Mouse (Mus musculus): ENCODE measurements around the gene Col4a2. TPM values are rescaled to one million over a fixed set of nuclear protein-coding genes. Genes with fewer than 3 reads are reported as not detected.
A peak's percentile ranks its signal among the peaks of the same experiment; 100 is the strongest.

Col4a2 gene
- polyA plus RNA-seq, 1 experiment from 2014 or later: 33.8 TPM

DNA sequence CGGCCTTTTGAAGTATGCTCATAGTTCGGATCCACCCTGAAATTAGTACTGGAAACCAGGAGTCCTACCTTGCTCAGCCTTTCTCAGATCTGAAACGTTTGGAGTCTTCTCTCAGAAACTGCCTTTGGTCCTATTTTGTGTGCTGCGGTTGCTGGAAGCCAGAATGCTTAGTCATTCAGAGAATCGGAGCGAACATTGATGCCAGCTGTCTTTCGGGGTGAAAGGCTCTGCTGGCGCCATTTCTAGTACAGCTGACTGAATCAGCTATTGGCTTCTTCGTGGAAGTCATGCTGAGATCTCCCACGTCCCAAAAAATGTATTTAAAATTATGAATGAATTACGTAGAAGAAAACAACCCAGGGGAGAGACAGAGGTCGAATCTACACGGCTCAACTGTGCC lies 105.2 kb downstream of the Col4a2 start:
- Histone ChIP-seq H3K4me2 (ENCODE audit: low read length) (no peak overlapping the region), H3K4me3 (ENCODE audit: low read depth, low read length) (no peak overlapping the region), H3K27ac (ENCODE audit: low read length) (no peak overlapping the region), H3K9me3 (replicated peaks; ENCODE audit: control insufficient read depth, low read length, poor library complexity, severe bottlenecking) (no peaks in the 10 kb centered on the region), H3K36me3 (ENCODE audit: control insufficient read depth, insufficient read depth, low read length) (no peaks in the 10 kb centered on the region), H3K27me3 (ENCODE audit: control insufficient read depth, insufficient read depth, low read depth, low read length) (no peaks in the 10 kb centered on the region), H3K4me1 (ENCODE audit: control insufficient read depth, insufficient read depth, low read length) (peaks cover 20% of the 10 kb centered on the region), H3K9ac (ENCODE audit: low read depth, low read length) (no peak overlapping the region)
- 52% methylated on average over 13 of the region's 13 CpGs for WGBS
- ATAC-seq: no peak

GRCm38 (mm10) chr8:11419232-11419631 lies 106.6 kb downstream of the Col4a2 start:
- H3K36me3 ChIP-seq (ENCODE audit: control insufficient read depth, insufficient read depth, low read length): no peaks in the 10 kb centered on the region
- ATAC-seq: peak; percentile 70
- H3K4me3 ChIP-seq (ENCODE audit: low read depth, low read length): no peak overlapping the region
- H3K27ac ChIP-seq (ENCODE audit: low read length): peak overlapping the region; percentile 44; the same call in 1 of the 2 replicates
- WGBS: 36% methylated on average over 6 of the region's 6 CpGs
- H3K4me1 ChIP-seq (ENCODE audit: control insufficient read depth, insufficient read depth, low read length): peaks cover 14% of the 10 kb centered on the region
- peak overlapping the region; percentile 15; the same call in 1 of the 2 replicates for H3K4me2 ChIP-seq (ENCODE audit: low read length)
- no peak overlapping the region for H3K9ac ChIP-seq (ENCODE audit: low read depth, low read length)
- H3K9me3 ChIP-seq (replicated peaks; ENCODE audit: control insufficient read depth, low read length, poor library complexity, severe bottlenecking): no peaks in the 10 kb centered on the region
- no peaks in the 10 kb centered on the region for H3K27me3 ChIP-seq (ENCODE audit: control insufficient read depth, insufficient read depth, low read depth, low read length)

DNA sequence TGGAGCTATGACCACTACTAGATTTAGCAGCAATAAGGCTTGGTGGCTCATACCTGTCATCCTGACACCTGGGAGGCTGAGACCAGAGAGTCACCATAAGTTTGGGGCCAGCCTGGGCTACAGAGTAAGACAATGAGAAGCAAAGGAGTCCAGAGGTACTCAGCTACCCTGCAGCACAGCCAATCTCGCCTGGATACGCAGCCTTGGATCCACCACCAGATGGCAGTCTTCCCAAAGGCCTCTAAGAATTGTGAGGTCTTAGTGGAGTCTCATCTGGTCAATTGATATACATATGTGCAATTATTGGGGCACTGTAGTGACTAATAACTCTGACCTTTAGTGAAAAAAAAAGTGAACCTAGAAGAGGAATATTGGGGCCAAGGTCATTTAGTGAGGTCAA lies 107.0 kb downstream of the Col4a2 start:
- peaks cover 10% of the 10 kb centered on the region for H3K4me1 ChIP-seq (ENCODE audit: control insufficient read depth, insufficient read depth, low read length)
- no peak overlapping the region for H3K4me3 ChIP-seq (ENCODE audit: low read depth, low read length)
- no peak overlapping the region for H3K9ac ChIP-seq (ENCODE audit: low read depth, low read length)
- 19% methylated on average over 2 of the region's 2 CpGs for WGBS
- no peaks in the 10 kb centered on the region for H3K9me3 ChIP-seq (replicated peaks; ENCODE audit: control insufficient read depth, low read length, poor library complexity, severe bottlenecking)
- H3K36me3 ChIP-seq (ENCODE audit: control insufficient read depth, insufficient read depth, low read length): no peaks in the 10 kb centered on the region
- ATAC-seq: peak; percentile 38
- no peaks in the 10 kb centered on the region for H3K27me3 ChIP-seq (ENCODE audit: control insufficient read depth, insufficient read depth, low read depth, low read length)
- no peak overlapping the region for H3K4me2 ChIP-seq (ENCODE audit: low read length)
- H3K27ac ChIP-seq (ENCODE audit: low read length): no peak overlapping the region

- no peak overlapping the region for H3K4me2 ChIP-seq (ENCODE audit: low read length)
- WGBS: 43% methylated on average over 14 of the region's 14 CpGs
- H3K27me3 ChIP-seq (ENCODE audit: control insufficient read depth, insufficient read depth, low read depth, low read length): no peaks in the 10 kb centered on the region
- H3K9me3 ChIP-seq (replicated peaks; ENCODE audit: control insufficient read depth, low read length, poor library complexity, severe bottlenecking): no peaks in the 10 kb centered on the region
- H3K9ac ChIP-seq (ENCODE audit: low read depth, low read length): no peak overlapping the region
- no peak overlapping the region for H3K4me3 ChIP-seq (ENCODE audit: low read depth, low read length)
- no peaks in the 10 kb centered on the region for H3K36me3 ChIP-seq (ENCODE audit: control insufficient read depth, insufficient read depth, low read length)
- H3K27ac ChIP-seq (ENCODE audit: low read length): no peak overlapping the region
- no peak for ATAC-seq
- peaks cover 3% of the 10 kb centered on the region for H3K4me1 ChIP-seq (ENCODE audit: control insufficient read depth, insufficient read depth, low read length)
These were observed 108.5 kb downstream of the Col4a2 start for GRCm38 (mm10) chr8:11421105-11421504.

GRCm38 (mm10) chr8:11421968-11422367 lies 109.4 kb downstream of the Col4a2 start:
- 87% methylated on average over 6 of the region's 6 CpGs for WGBS
- H3K27me3 ChIP-seq (ENCODE audit: control insufficient read depth, insufficient read depth, low read depth, low read length): no peaks in the 10 kb centered on the region
- H3K4me3 ChIP-seq (ENCODE audit: low read depth, low read length): no peak overlapping the region
- H3K9ac ChIP-seq (ENCODE audit: low read depth, low read length): no peak overlapping the region
- ATAC-seq: no peak
- H3K9me3 ChIP-seq (replicated peaks; ENCODE audit: control insufficient read depth, low read length, poor library complexity, severe bottlenecking): no peaks in the 10 kb centered on the region
- no peaks in the 10 kb centered on the region for H3K36me3 ChIP-seq (ENCODE audit: control insufficient read depth, insufficient read depth, low read length)
- peaks cover 3% of the 10 kb centered on the region for H3K4me1 ChIP-seq (ENCODE audit: control insufficient read depth, insufficient read depth, low read length)
- H3K27ac ChIP-seq (ENCODE audit: low read length): no peak overlapping the region
- H3K4me2 ChIP-seq (ENCODE audit: low read length): no peak overlapping the region

DNA sequence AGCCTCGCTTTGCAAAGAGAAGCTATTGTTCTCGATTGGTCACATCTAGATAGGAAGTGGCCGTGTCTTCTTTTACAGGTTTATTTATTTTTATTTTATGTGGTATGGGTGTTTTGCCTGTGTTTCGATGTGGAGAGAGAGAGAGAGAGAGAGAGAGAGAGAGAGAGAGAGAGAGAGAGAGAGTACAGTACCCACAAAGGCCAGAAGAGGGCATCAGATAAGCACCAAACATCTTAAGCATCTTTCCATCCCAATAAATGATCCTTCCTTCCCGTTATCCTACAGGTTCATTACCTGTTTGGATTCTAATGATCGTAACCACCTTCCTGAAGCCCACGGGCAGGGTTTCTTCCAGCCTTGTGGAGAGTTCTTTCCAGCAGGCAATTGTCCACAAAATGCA lies 110.5 kb downstream of the Col4a2 start:
- Histone ChIP-seq H3K27ac (ENCODE audit: low read length) (no peak overlapping the region), H3K4me2 (ENCODE audit: low read length) (no peak overlapping the region), H3K36me3 (ENCODE audit: control insufficient read depth, insufficient read depth, low read length) (no peaks in the 10 kb centered on the region), H3K4me3 (ENCODE audit: low read depth, low read length) (no peak overlapping the region), H3K9ac (ENCODE audit: low read depth, low read length) (no peak overlapping the region), H3K27me3 (ENCODE audit: control insufficient read depth, insufficient read depth, low read depth, low read length) (no peaks in the 10 kb centered on the region), H3K4me1 (ENCODE audit: control insufficient read depth, insufficient read depth, low read length) (peaks cover 3% of the 10 kb centered on the region), H3K9me3 (replicated peaks; ENCODE audit: control insufficient read depth, low read length, poor library complexity, severe bottlenecking) (no peaks in the 10 kb centered on the region)
- no peak for ATAC-seq
- 60% methylated on average over 7 of the region's 7 CpGs for WGBS

- Histone ChIP-seq H3K4me1 (ENCODE audit: control insufficient read depth, insufficient read depth, low read length) (no peaks in the 10 kb centered on the region), H3K27me3 (ENCODE audit: control insufficient read depth, insufficient read depth, low read depth, low read length) (no peaks in the 10 kb centered on the region), H3K9me3 (replicated peaks; ENCODE audit: control insufficient read depth, low read length, poor library complexity, severe bottlenecking) (no peaks in the 10 kb centered on the region), H3K27ac (ENCODE audit: low read length) (no peak overlapping the region), H3K4me3 (ENCODE audit: low read depth, low read length) (no peak overlapping the region), H3K4me2 (ENCODE audit: low read length) (no peak overlapping the region), H3K36me3 (ENCODE audit: control insufficient read depth, insufficient read depth, low read length) (no peaks in the 10 kb centered on the region), H3K9ac (ENCODE audit: low read depth, low read length) (no peak overlapping the region)
- WGBS: 53% methylated on average over 5 of the region's 5 CpGs
- no peak for ATAC-seq
These were observed 118.1 kb downstream of the Col4a2 start for GRCm38 (mm10) chr8:11430688-11431087.

DNA sequence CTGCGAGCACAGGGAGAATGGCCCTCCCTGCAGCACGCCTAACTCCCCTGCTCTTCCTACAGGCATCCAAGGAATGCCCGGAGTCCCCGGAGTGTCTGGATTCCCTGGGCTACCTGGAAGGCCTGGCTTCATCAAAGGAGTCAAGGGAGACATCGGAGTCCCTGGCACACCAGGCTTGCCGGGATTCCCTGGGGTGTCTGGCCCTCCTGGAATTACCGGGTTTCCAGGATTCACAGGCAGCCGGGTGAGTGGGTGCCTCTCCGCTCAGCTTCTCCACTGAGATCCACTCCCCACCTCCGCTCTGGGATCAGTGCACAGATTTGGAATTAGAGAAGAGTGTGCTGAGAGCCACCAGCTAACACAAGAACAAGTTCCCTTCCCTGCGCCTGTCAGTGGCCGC lies 125.3 kb downstream of the Col4a2 start:
- 61% methylated on average over 12 of the region's 12 CpGs for WGBS
- H3K36me3 ChIP-seq (ENCODE audit: control insufficient read depth, insufficient read depth, low read length): no peaks in the 10 kb centered on the region
- no peak overlapping the region for H3K27ac ChIP-seq (ENCODE audit: low read length)
- H3K9me3 ChIP-seq (replicated peaks; ENCODE audit: control insufficient read depth, low read length, poor library complexity, severe bottlenecking): no peaks in the 10 kb centered on the region
- H3K9ac ChIP-seq (ENCODE audit: low read depth, low read length): no peak overlapping the region
- H3K27me3 ChIP-seq (ENCODE audit: control insufficient read depth, insufficient read depth, low read depth, low read length): no peaks in the 10 kb centered on the region
- H3K4me1 ChIP-seq (ENCODE audit: control insufficient read depth, insufficient read depth, low read length): no peaks in the 10 kb centered on the region
- no peak for ATAC-seq
- no peak overlapping the region for H3K4me3 ChIP-seq (ENCODE audit: low read depth, low read length)
- H3K4me2 ChIP-seq (ENCODE audit: low read length): no peak overlapping the region

- no peaks in the 10 kb centered on the region for H3K27me3 ChIP-seq (ENCODE audit: control insufficient read depth, insufficient read depth, low read depth, low read length)
These were observed 128.7 kb downstream of the Col4a2 start for GRCm38 (mm10) chr8:11441291-11441690.

DNA sequence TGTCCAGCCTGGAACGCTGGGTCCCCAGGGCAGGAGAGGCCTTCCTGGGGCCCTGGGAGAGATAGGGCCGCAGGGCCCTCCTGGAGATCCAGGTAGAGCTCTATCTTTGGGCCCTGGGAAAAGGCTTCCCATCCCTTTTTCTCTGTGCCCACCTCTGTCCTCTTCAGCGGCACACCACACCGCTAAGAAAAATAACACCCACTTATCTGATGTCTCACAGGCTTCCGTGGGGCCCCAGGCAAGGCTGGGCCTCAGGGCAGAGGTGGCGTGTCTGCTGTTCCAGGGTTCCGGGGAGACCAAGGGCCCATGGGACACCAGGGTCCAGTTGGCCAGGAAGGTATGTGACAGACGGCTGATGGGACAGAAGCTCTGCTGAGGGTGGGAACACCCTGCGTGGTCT lies 131.0 kb downstream of the Col4a2 start:
- ATAC-seq: no peak
- H3K27me3 ChIP-seq (ENCODE audit: control insufficient read depth, insufficient read depth, low read depth, low read length): no peaks in the 10 kb centered on the region
- WGBS: 86% methylated on average over 9 of the region's 9 CpGs

More at GRCm38 (mm10) chr8:11441291-11441690, 128.7 kb downstream of the Col4a2 start:
- ATAC-seq: no peak
- H3K4me1 ChIP-seq (ENCODE audit: control insufficient read depth, insufficient read depth, low read length): no peaks in the 10 kb centered on the region
- H3K9me3 ChIP-seq (replicated peaks; ENCODE audit: control insufficient read depth, low read length, poor library complexity, severe bottlenecking): no peaks in the 10 kb centered on the region
- no peak overlapping the region for H3K9ac ChIP-seq (ENCODE audit: low read depth, low read length)
- H3K27ac ChIP-seq (ENCODE audit: low read length): no peak overlapping the region
- no peaks in the 10 kb centered on the region for H3K36me3 ChIP-seq (ENCODE audit: control insufficient read depth, insufficient read depth, low read length)
- H3K4me3 ChIP-seq (ENCODE audit: low read depth, low read length): no peak overlapping the region
- H3K4me2 ChIP-seq (ENCODE audit: low read length): no peak overlapping the region
- WGBS: 96% methylated on average over 6 of the region's 6 CpGs

More for the DNA sequence above, 131.0 kb downstream of the Col4a2 start:
- no peaks in the 10 kb centered on the region for H3K36me3 ChIP-seq (ENCODE audit: control insufficient read depth, insufficient read depth, low read length)
- H3K4me3 ChIP-seq (ENCODE audit: low read depth, low read length): no peak overlapping the region
- H3K4me1 ChIP-seq (ENCODE audit: control insufficient read depth, insufficient read depth, low read length): no peaks in the 10 kb centered on the region
- H3K9ac ChIP-seq (ENCODE audit: low read depth, low read length): no peak overlapping the region
- H3K27ac ChIP-seq (ENCODE audit: low read length): no peak overlapping the region
- H3K4me2 ChIP-seq (ENCODE audit: low read length): no peak overlapping the region
- no peaks in the 10 kb centered on the region for H3K9me3 ChIP-seq (replicated peaks; ENCODE audit: control insufficient read depth, low read length, poor library complexity, severe bottlenecking)

Measured in midbrain, embryonic 16.5 days (tissue).